Mouse (Mus musculus) myocyte (in vitro differentiated cells): ENCODE measurements at regions not wholly inside any gene's neighbourhood (a gene's known extent, or its start where the extent isn't known, plus 50 kb on each side); places are given as distances from the start of the nearest gene placed in this dataset.

Source experiments
- CEBPB ChIP-seq: IDR thresholded peaks from 2 replicates; pipeline ENCODE4 v1.6.1; 2011; ENCODE audit warnings: mild to moderate bottlenecking, moderate library complexity; ENCODE audit not compliant: poor library complexity, insufficient read depth, severe bottlenecking
- E2F4 ChIP-seq: IDR thresholded peaks from one replicate; pipeline ENCODE4 v1.6.1; 2011; ENCODE audit warnings: mild to moderate bottlenecking, control low read depth, moderate library complexity; ENCODE audit not compliant: insufficient read depth
- MYOD1 ChIP-seq, 3 experiments: IDR thresholded peaks; one replicate each; pipeline ENCODE4 v1.6.1; 2011; ENCODE audit warnings: control low read depth in 2 of 3, low read depth in 2 of 3, mild to moderate bottlenecking in 2 of 3, moderate library complexity in 1 of 3; ENCODE audit not compliant: insufficient read length in 2 of 3, control insufficient read depth in 1 of 3
- MYOG ChIP-seq, 3 experiments: IDR thresholded peaks; one replicate each; pipeline ENCODE4 v1.6.1; 2011; ENCODE audit warnings: control low read depth in 2 of 3, low read depth in 2 of 3, mild to moderate bottlenecking in 2 of 3; ENCODE audit not compliant: insufficient read length in 2 of 3, control insufficient read depth in 1 of 3, insufficient read depth in 1 of 3
- POLR2A ChIP-seq: IDR thresholded peaks from one replicate; pipeline ENCODE4 v1.6.1; 2011; ENCODE audit warnings: low read depth, mild to moderate bottlenecking, control low read depth, moderate library complexity; ENCODE audit not compliant: insufficient read length
- POLR2AphosphoS2 ChIP-seq: IDR thresholded peaks from one replicate; pipeline ENCODE4 v1.6.1; 2011; ENCODE audit warnings: low read depth, control low read depth; ENCODE audit not compliant: insufficient read length
- TCF12 ChIP-seq: IDR thresholded peaks from one replicate; pipeline ENCODE4 v1.6.1; 2011; ENCODE audit warnings: mild to moderate bottlenecking, control low read depth; ENCODE audit not compliant: poor library complexity, insufficient read depth, severe bottlenecking
- USF1 ChIP-seq: IDR thresholded peaks from one replicate; pipeline ENCODE4 v1.6.1; 2011; ENCODE audit warnings: low read depth, mild to moderate bottlenecking, control low read depth, moderate library complexity

DNA sequence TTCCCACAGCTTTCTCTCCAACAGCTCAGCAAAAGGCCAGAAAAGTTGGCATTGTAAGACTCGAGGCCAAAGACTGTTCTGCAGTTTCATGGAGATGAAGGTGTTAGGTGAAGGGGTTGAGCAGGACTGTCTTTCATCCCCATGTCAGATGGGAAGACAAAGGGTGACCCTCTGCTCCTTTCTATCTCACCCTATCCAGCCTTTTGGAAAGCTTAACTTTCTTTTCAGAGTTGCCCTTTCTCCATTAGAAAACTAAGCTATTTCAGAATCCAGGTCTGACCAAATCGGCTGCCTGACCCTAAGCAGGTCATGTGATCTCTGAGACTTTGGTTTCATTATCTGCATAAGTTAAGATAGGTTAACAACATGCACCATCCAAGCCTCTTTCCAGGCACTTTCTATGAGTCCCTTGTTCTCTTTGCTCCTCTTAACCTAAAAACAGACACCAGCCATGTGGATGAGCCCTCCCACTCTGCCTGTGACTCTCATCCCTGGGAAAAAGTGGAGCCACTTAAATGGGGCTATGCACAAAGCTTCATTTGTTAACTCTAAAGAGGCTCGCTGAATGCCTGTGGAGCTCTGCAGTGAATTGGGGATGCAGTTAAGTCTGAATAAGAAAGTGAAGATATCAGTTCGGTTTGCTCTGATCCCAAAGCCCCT lies 450.9 kb downstream of the Tns1 start:
- TF ChIP-seq TCF12 (no peak), MYOD1 (IDR thresholded peaks at IDR 0.05; ENCODE audit: control insufficient read depth in 1 of 3, insufficient read length in 2 of 3, low read depth in 2 of 3) (no peak), CEBPB (no peak), POLR2A (no peak), POLR2AphosphoS2 (no peak), USF1 (no peak), E2F4 (no peak), MYOG (IDR thresholded peaks at IDR 0.05; ENCODE audit: control insufficient read depth in 1 of 3, insufficient read depth in 1 of 3, insufficient read length in 2 of 3, low read depth in 2 of 3) (no peak)
